Mouse (Mus musculus): ENCODE measurements around the gene Rnd3. TPM values are rescaled to one million over a fixed set of nuclear protein-coding genes. Genes with fewer than 3 reads are reported as not detected.

Gene Rnd3
- polyA plus RNA-seq (2014; fragmentation: Nextera tagmentation; extraction: Ambion mirVana), result 28.9 and 31.3 TPM in 2 replicates

- Histone ChIP-seq H3K9ac (ENCODE audit: low read length) (peak within 1 kb of the TSS; percentile 94), H3K4me1 (ENCODE audit: control insufficient read depth in 2 of 2, insufficient read depth in 2 of 2, low read length in 2 of 2) (peaks cover 9 to 24% of the 10 kb centered on the region in 2 experiments), H3K36me3 (ENCODE audit: control insufficient read depth, insufficient read depth, low read length) (no peaks in the 10 kb centered on the region), H3K4me2 (ENCODE audit: low read length) (peak within 1 kb of the TSS; percentile 80), H3K4me3 (ENCODE audit: control insufficient read depth in 1 of 2, insufficient read depth in 1 of 2, low read depth in 1 of 2, low read length in 2 of 2) (peak within 1 kb of the TSS; percentile 71 to 79), H3K27ac (replicated peaks in 1 of 2; ENCODE audit: control insufficient read depth in 1 of 2, insufficient read depth in 1 of 2, low read depth in 2 of 2, low read length in 2 of 2) (peak within 1 kb of the TSS; percentile 88 to 95), H3K27me3 (ENCODE audit: control insufficient read depth, insufficient read depth, low read length) (peaks cover 23% of the 10 kb centered on the region), H3K9me3 (ENCODE audit: control insufficient read depth, low read length) (no peaks in the 10 kb centered on the region)
- under 1% methylated on average over 25 of the region's 25 CpGs for WGBS
- ATAC-seq (ENCODE audit: insufficient number of reproducible peaks, insufficient read depth, low FRiP score, low read depth), result peak; percentile 77
These were observed at the start of gene Rnd3 for GRCm38 (mm10) chr2:51148975-51149374. Gene Rnd3 (minus strand): TSS chr2:51149111.

GRCm38 (mm10) chr2:51192319-51192718 is 43.4 kb upstream of the Rnd3 start:
- Histone ChIP-seq H3K36me3 (ENCODE audit: control insufficient read depth, insufficient read depth, low read length) (no peaks in the 10 kb centered on the region), H3K27me3 (ENCODE audit: control insufficient read depth, insufficient read depth, low read length) (no peaks in the 10 kb centered on the region), H3K4me1 (ENCODE audit: control insufficient read depth in 2 of 2, insufficient read depth in 2 of 2, low read length in 2 of 2) (no peaks in the 10 kb centered on the region), H3K9ac (ENCODE audit: low read length) (no peak overlapping the region), H3K4me2 (ENCODE audit: low read length) (no peak overlapping the region), H3K4me3 (ENCODE audit: control insufficient read depth in 1 of 2, insufficient read depth in 1 of 2, low read depth in 1 of 2, low read length in 2 of 2) (no peak overlapping the region), H3K27ac (replicated peaks in 1 of 2; ENCODE audit: control insufficient read depth in 1 of 2, insufficient read depth in 1 of 2, low read depth in 2 of 2, low read length in 2 of 2) (no peak overlapping the region), H3K9me3 (ENCODE audit: control insufficient read depth, low read length) (no peaks in the 10 kb centered on the region)
- 66% methylated on average over 2 of the region's 2 CpGs for WGBS
- ATAC-seq (ENCODE audit: insufficient number of reproducible peaks, insufficient read depth, low FRiP score, low read depth), result no peak

- ATAC-seq (ENCODE audit: insufficient number of reproducible peaks, insufficient read depth, low FRiP score, low read depth), result no peak
- Histone ChIP-seq H3K4me3 (ENCODE audit: control insufficient read depth in 1 of 2, insufficient read depth in 1 of 2, low read depth in 1 of 2, low read length in 2 of 2) (no peak overlapping the region), H3K4me1 (ENCODE audit: control insufficient read depth in 2 of 2, insufficient read depth in 2 of 2, low read length in 2 of 2) (no peaks in the 10 kb centered on the region), H3K9ac (ENCODE audit: low read length) (no peak overlapping the region), H3K27me3 (ENCODE audit: control insufficient read depth, insufficient read depth, low read length) (no peaks in the 10 kb centered on the region), H3K4me2 (ENCODE audit: low read length) (no peak overlapping the region), H3K27ac (replicated peaks in 1 of 2; ENCODE audit: control insufficient read depth in 1 of 2, insufficient read depth in 1 of 2, low read depth in 2 of 2, low read length in 2 of 2) (no peak overlapping the region), H3K36me3 (ENCODE audit: control insufficient read depth, insufficient read depth, low read length) (no peaks in the 10 kb centered on the region), H3K9me3 (ENCODE audit: control insufficient read depth, low read length) (no peaks in the 10 kb centered on the region)
- 88% methylated on average over 2 of the region's 2 CpGs for WGBS
These were observed 36.9 kb upstream of the Rnd3 start for GRCm38 (mm10) chr2:51185762-51186161.

- Histone ChIP-seq H3K27ac (replicated peaks in 1 of 2; ENCODE audit: control insufficient read depth in 1 of 2, insufficient read depth in 1 of 2, low read depth in 2 of 2, low read length in 2 of 2) (no peak overlapping the region), H3K4me2 (ENCODE audit: low read length) (no peak overlapping the region), H3K36me3 (ENCODE audit: control insufficient read depth, insufficient read depth, low read length) (no peaks in the 10 kb centered on the region), H3K4me3 (ENCODE audit: control insufficient read depth in 1 of 2, insufficient read depth in 1 of 2, low read depth in 1 of 2, low read length in 2 of 2) (no peak overlapping the region), H3K4me1 (ENCODE audit: control insufficient read depth in 2 of 2, insufficient read depth in 2 of 2, low read length in 2 of 2) (no peaks in the 10 kb centered on the region), H3K9me3 (ENCODE audit: control insufficient read depth, low read length) (no peaks in the 10 kb centered on the region), H3K27me3 (ENCODE audit: control insufficient read depth, insufficient read depth, low read length) (no peaks in the 10 kb centered on the region), H3K9ac (ENCODE audit: low read length) (no peak overlapping the region)
- ATAC-seq (ENCODE audit: insufficient number of reproducible peaks, insufficient read depth, low FRiP score, low read depth), result no peak
- 91% methylated on average over 4 of the region's 4 CpGs for WGBS
These were observed 34.1 kb upstream of the Rnd3 start for GRCm38 (mm10) chr2:51182990-51183389.

- H3K9me3 ChIP-seq (ENCODE audit: control insufficient read depth, low read length), result no peaks in the 10 kb centered on the region
- no peak overlapping the region for H3K27ac ChIP-seq (replicated peaks in 1 of 2; ENCODE audit: control insufficient read depth in 1 of 2, insufficient read depth in 1 of 2, low read depth in 2 of 2, low read length in 2 of 2)
- H3K36me3 ChIP-seq (ENCODE audit: control insufficient read depth, insufficient read depth, low read length), result no peaks in the 10 kb centered on the region
- H3K27me3 ChIP-seq (ENCODE audit: control insufficient read depth, insufficient read depth, low read length), result no peaks in the 10 kb centered on the region
- ATAC-seq (ENCODE audit: insufficient number of reproducible peaks, insufficient read depth, low FRiP score, low read depth), result no peak
- no peak overlapping the region for H3K4me2 ChIP-seq (ENCODE audit: low read length)
- no peak overlapping the region for H3K9ac ChIP-seq (ENCODE audit: low read length)
- H3K4me3 ChIP-seq (ENCODE audit: control insufficient read depth in 1 of 2, insufficient read depth in 1 of 2, low read depth in 1 of 2, low read length in 2 of 2), result no peak overlapping the region
- H3K4me1 ChIP-seq (ENCODE audit: control insufficient read depth in 2 of 2, insufficient read depth in 2 of 2, low read length in 2 of 2), result no peaks in the 10 kb centered on the region
These were observed 32.5 kb upstream of the Rnd3 start for GRCm38 (mm10) chr2:51181376-51181775.

GRCm38 (mm10) chr2:51179096-51179495 is 30.2 kb upstream of the Rnd3 start:
- Histone ChIP-seq H3K9me3 (ENCODE audit: control insufficient read depth, low read length) (no peaks in the 10 kb centered on the region), H3K4me2 (ENCODE audit: low read length) (no peak overlapping the region), H3K27ac (replicated peaks in 1 of 2; ENCODE audit: control insufficient read depth in 1 of 2, insufficient read depth in 1 of 2, low read depth in 2 of 2, low read length in 2 of 2) (no peak overlapping the region), H3K36me3 (ENCODE audit: control insufficient read depth, insufficient read depth, low read length) (no peaks in the 10 kb centered on the region), H3K4me3 (ENCODE audit: control insufficient read depth in 1 of 2, insufficient read depth in 1 of 2, low read depth in 1 of 2, low read length in 2 of 2) (no peak overlapping the region), H3K4me1 (ENCODE audit: control insufficient read depth in 2 of 2, insufficient read depth in 2 of 2, low read length in 2 of 2) (no peaks in the 10 kb centered on the region), H3K27me3 (ENCODE audit: control insufficient read depth, insufficient read depth, low read length) (no peaks in the 10 kb centered on the region), H3K9ac (ENCODE audit: low read length) (no peak overlapping the region)
- 71% methylated on average over 3 of the region's 3 CpGs for WGBS
- ATAC-seq (ENCODE audit: insufficient number of reproducible peaks, insufficient read depth, low FRiP score, low read depth), result no peak

GRCm38 (mm10) chr2:51177615-51178014 is 28.7 kb upstream of the Rnd3 start:
- no peak overlapping the region for H3K4me2 ChIP-seq (ENCODE audit: low read length)
- H3K4me3 ChIP-seq (ENCODE audit: control insufficient read depth in 1 of 2, insufficient read depth in 1 of 2, low read depth in 1 of 2, low read length in 2 of 2), result no peak overlapping the region
- ATAC-seq (ENCODE audit: insufficient number of reproducible peaks, insufficient read depth, low FRiP score, low read depth), result no peak; the same call in 1 of the 2 replicates
- no peak overlapping the region for H3K9ac ChIP-seq (ENCODE audit: low read length)
- H3K27ac ChIP-seq (replicated peaks in 1 of 2; ENCODE audit: control insufficient read depth in 1 of 2, insufficient read depth in 1 of 2, low read depth in 2 of 2, low read length in 2 of 2), result no peak overlapping the region
- H3K4me1 ChIP-seq (ENCODE audit: control insufficient read depth in 2 of 2, insufficient read depth in 2 of 2, low read length in 2 of 2), result no peaks in the 10 kb centered on the region
- no peaks in the 10 kb centered on the region for H3K36me3 ChIP-seq (ENCODE audit: control insufficient read depth, insufficient read depth, low read length)
- H3K27me3 ChIP-seq (ENCODE audit: control insufficient read depth, insufficient read depth, low read length), result no peaks in the 10 kb centered on the region
- 69% methylated on average over 3 of the region's 3 CpGs for WGBS
- no peaks in the 10 kb centered on the region for H3K9me3 ChIP-seq (ENCODE audit: control insufficient read depth, low read length)

- no peak for ATAC-seq (ENCODE audit: insufficient number of reproducible peaks, insufficient read depth, low FRiP score, low read depth)
- no peak overlapping the region for H3K27ac ChIP-seq (replicated peaks in 1 of 2; ENCODE audit: control insufficient read depth in 1 of 2, insufficient read depth in 1 of 2, low read depth in 2 of 2, low read length in 2 of 2)
- WGBS, result 86% methylated on average over 5 of the region's 5 CpGs
These were observed 26.4 kb upstream of the Rnd3 start for GRCm38 (mm10) chr2:51175276-51175675.

More at GRCm38 (mm10) chr2:51175276-51175675, 26.4 kb upstream of the Rnd3 start:
- Histone ChIP-seq H3K9ac (ENCODE audit: low read length) (no peak overlapping the region), H3K9me3 (ENCODE audit: control insufficient read depth, low read length) (no peaks in the 10 kb centered on the region), H3K27me3 (ENCODE audit: control insufficient read depth, insufficient read depth, low read length) (no peaks in the 10 kb centered on the region), H3K4me2 (ENCODE audit: low read length) (no peak overlapping the region), H3K4me3 (ENCODE audit: control insufficient read depth in 1 of 2, insufficient read depth in 1 of 2, low read depth in 1 of 2, low read length in 2 of 2) (no peak overlapping the region), H3K4me1 (ENCODE audit: control insufficient read depth in 2 of 2, insufficient read depth in 2 of 2, low read length in 2 of 2) (no peaks in the 10 kb centered on the region), H3K36me3 (ENCODE audit: control insufficient read depth, insufficient read depth, low read length) (no peaks in the 10 kb centered on the region)
